Mouse (Mus musculus) hindbrain, embryonic 12.5 days (tissue): ENCODE results near the gene Tekt4. TPM values are rescaled to one million over a fixed set of nuclear protein-coding genes. Genes with fewer than 3 reads are reported as not detected.
A peak's percentile ranks its signal among the peaks of the same experiment; 100 is the strongest.

ENCODE experiments used
- ATAC-seq: fragments of 200-750 bp; cut with Nextera tagmentation; 2 replicates; pipeline ENCODE4 v1.8.0; 2017; ENCODE audit warnings: moderate TSS enrichment; ENCODE audit not compliant: low FRiP score
- H3K27ac ChIP-seq: fragments of 300-500 bp; sonication (generic); 2 replicates; pipeline ENCODE4 v1.5.1; 2016; ENCODE audit warnings: mild to moderate bottlenecking
- H3K27me3 ChIP-seq: fragments of 300-500 bp; sonication (generic); 2 replicates; pipeline ENCODE4 v1.6.1; 2016; ENCODE audit warnings: mild to moderate bottlenecking
- H3K36me3 ChIP-seq: fragments of 300-500 bp; sonication (generic); 2 replicates; pipeline ENCODE4 v1.6.1; 2016; ENCODE audit warnings: mild to moderate bottlenecking
- H3K4me1 ChIP-seq: fragments of 300-500 bp; sonication (generic); 2 replicates; pipeline ENCODE4 v1.6.1; 2016
- H3K4me2 ChIP-seq: fragments of 300-500 bp; sonication (generic); replicated peaks from 2 replicates; pipeline ENCODE4 v1.6.1; 2016; ENCODE audit warnings: mild to moderate bottlenecking
- H3K4me3 ChIP-seq: fragments of 300-500 bp; sonication (generic); 2 replicates; pipeline ENCODE4 v1.5.1; 2016; ENCODE audit warnings: mild to moderate bottlenecking
- H3K9ac ChIP-seq: fragments of 300-500 bp; sonication (generic); 2 replicates; pipeline ENCODE4 v1.6.1; 2016; ENCODE audit warnings: mild to moderate bottlenecking, moderate library complexity
- H3K9me3 ChIP-seq: fragments of 300-500 bp; sonication (generic); replicated peaks from 2 replicates; pipeline ENCODE4 v1.6.1; 2016; ENCODE audit warnings: mild to moderate bottlenecking
- WGBS: fragments of 180-500 bp; shearing (Covaris S2); methylation state at CpG from one replicate; pipeline ENCODE4 v1.1.7; 2016; 5-methylcytosine and 5-hydroxymethylcytosine counted together
- polyA plus RNA-seq: library from polyadenylated mRNA; unstranded; fragments of >200 nt; fragmentation: Nextera tagmentation; extraction: Ambion mirVana; gene quantifications from 2 replicates; pipeline ENCODE4 v1.2.1, GENCODE M21; 2016

Tekt4 gene
- polyA plus RNA-seq, 1 experiment from 2014 or later, result 1.0 TPM

GRCm38 (mm10) chr17:25464091-25464490, 9.7 kb downstream of the Tekt4 start:
- Histone ChIP-seq H3K27ac (no peak overlapping the region), H3K36me3 (no peaks in the 10 kb centered on the region), H3K4me1 (peaks cover 9% of the 10 kb centered on the region), H3K4me2 (no peak overlapping the region), H3K9me3 (no peaks in the 10 kb centered on the region), H3K9ac (no peak overlapping the region), H3K4me3 (no peak overlapping the region), H3K27me3 (peaks cover 8% of the 10 kb centered on the region; the same call in 1 of the 2 replicates)
- ATAC-seq, result no peak
- WGBS, result 81% methylated on average over 4 of the region's 4 CpGs

- no peak for ATAC-seq
- WGBS, result 86% methylated on average over 2 of the region's 2 CpGs
- Histone ChIP-seq H3K4me2 (no peak overlapping the region), H3K9me3 (no peaks in the 10 kb centered on the region), H3K4me3 (no peak overlapping the region), H3K4me1 (peaks cover 11% of the 10 kb centered on the region), H3K27ac (no peak overlapping the region), H3K27me3 (peaks cover 22% of the 10 kb centered on the region), H3K36me3 (no peaks in the 10 kb centered on the region), H3K9ac (no peak overlapping the region)
Observed at GRCm38 (mm10) chr17:25466257-25466656, 11.8 kb downstream of the Tekt4 start.

GRCm38 (mm10) chr17:25467781-25468180, 13.4 kb downstream of the Tekt4 start:
- H3K4me2 ChIP-seq, result no peak overlapping the region
- ATAC-seq, result no peak
- 63% methylated on average over 6 of the region's 6 CpGs for WGBS

GRCm38 (mm10) chr17:25468301-25468700, 13.9 kb downstream of the Tekt4 start:
- WGBS, result 70% methylated on average over 6 of the region's 6 CpGs
- Histone ChIP-seq H3K27ac (no peak overlapping the region), H3K9ac (no peak overlapping the region), H3K4me2 (no peak overlapping the region), H3K9me3 (no peaks in the 10 kb centered on the region), H3K4me1 (peaks cover 10% of the 10 kb centered on the region), H3K4me3 (no peak overlapping the region), H3K27me3 (peaks cover 41% of the 10 kb centered on the region), H3K36me3 (no peaks in the 10 kb centered on the region)
- ATAC-seq, result no peak

More at GRCm38 (mm10) chr17:25467781-25468180, 13.4 kb downstream of the Tekt4 start:
- Histone ChIP-seq H3K36me3 (no peaks in the 10 kb centered on the region), H3K9ac (no peak overlapping the region), H3K27ac (no peak overlapping the region), H3K9me3 (no peaks in the 10 kb centered on the region), H3K4me3 (no peak overlapping the region), H3K27me3 (peaks cover 35% of the 10 kb centered on the region), H3K4me1 (peaks cover 11% of the 10 kb centered on the region)

- H3K4me3 ChIP-seq, result no peak overlapping the region
- ATAC-seq, result peak; percentile 32; the same call in 1 of the 2 replicates
- H3K9ac ChIP-seq, result no peak overlapping the region
- no peak overlapping the region for H3K27ac ChIP-seq
- no peaks in the 10 kb centered on the region for H3K36me3 ChIP-seq
- 43% methylated on average over 8 of the region's 8 CpGs for WGBS
- H3K9me3 ChIP-seq, result no peaks in the 10 kb centered on the region
- H3K27me3 ChIP-seq, result peaks cover 56% of the 10 kb centered on the region
- peaks cover 16% of the 10 kb centered on the region for H3K4me1 ChIP-seq
- no peak overlapping the region for H3K4me2 ChIP-seq
Observed at GRCm38 (mm10) chr17:25469798-25470197, 15.4 kb downstream of the Tekt4 start.

GRCm38 (mm10) chr17:25471418-25471817, 17.0 kb downstream of the Tekt4 start:
- Histone ChIP-seq H3K27me3 (peaks cover 68% of the 10 kb centered on the region), H3K27ac (no peak overlapping the region), H3K9me3 (no peaks in the 10 kb centered on the region), H3K4me3 (no peak overlapping the region; the same call in 1 of the 2 replicates), H3K4me2 (no peak overlapping the region), H3K36me3 (no peaks in the 10 kb centered on the region), H3K9ac (no peak overlapping the region), H3K4me1 (peaks cover 16% of the 10 kb centered on the region)
- no peak for ATAC-seq
- WGBS, result 44% methylated on average over 8 of the region's 8 CpGs

- Histone ChIP-seq H3K9me3 (no peaks in the 10 kb centered on the region), H3K4me3 (no peak overlapping the region), H3K36me3 (no peaks in the 10 kb centered on the region), H3K27me3 (peaks cover 74% of the 10 kb centered on the region), H3K9ac (no peak overlapping the region), H3K4me1 (peaks cover 16% of the 10 kb centered on the region), H3K27ac (no peak overlapping the region), H3K4me2 (no peak overlapping the region)
- ATAC-seq, result no peak
- 57% methylated on average over 14 of the region's 14 CpGs for WGBS
Observed at GRCm38 (mm10) chr17:25472044-25472443, 17.6 kb downstream of the Tekt4 start.

- peak overlapping the region; percentile 43 for H3K9ac ChIP-seq
- H3K4me3 ChIP-seq, result peak overlapping the region; percentile 29
- peaks cover 16% of the 10 kb centered on the region for H3K4me1 ChIP-seq
- H3K36me3 ChIP-seq, result no peaks in the 10 kb centered on the region
- WGBS, result 2% methylated on average over 38 of the region's 38 CpGs
- peak; percentile 23; the same call in 1 of the 2 replicates for ATAC-seq
- no peak overlapping the region for H3K27ac ChIP-seq
- peaks cover 67% of the 10 kb centered on the region for H3K27me3 ChIP-seq
- H3K9me3 ChIP-seq, result no peaks in the 10 kb centered on the region
- H3K4me2 ChIP-seq, result peak overlapping the region; percentile 60
Observed at GRCm38 (mm10) chr17:25474330-25475077, 20.1 kb downstream of the Tekt4 start.

- peaks cover 64% of the 10 kb centered on the region for H3K27me3 ChIP-seq
- no peak overlapping the region for H3K9ac ChIP-seq
- no peak for ATAC-seq
- peaks cover 16% of the 10 kb centered on the region for H3K4me1 ChIP-seq
- H3K4me3 ChIP-seq, result no peak overlapping the region
- no peak overlapping the region for H3K4me2 ChIP-seq
- WGBS, result 39% methylated on average over 19 of the region's 19 CpGs
- H3K27ac ChIP-seq, result no peak overlapping the region
- no peaks in the 10 kb centered on the region for H3K36me3 ChIP-seq
- no peaks in the 10 kb centered on the region for H3K9me3 ChIP-seq
Observed at GRCm38 (mm10) chr17:25475946-25476744, 21.7 kb downstream of the Tekt4 start.

GRCm38 (mm10) chr17:25480152-25480551, 25.7 kb downstream of the Tekt4 start:
- Histone ChIP-seq H3K4me3 (no peak overlapping the region), H3K36me3 (no peaks in the 10 kb centered on the region)

GRCm38 (mm10) chr17:25480820-25481219, 26.4 kb downstream of the Tekt4 start:
- no peak for ATAC-seq
- Histone ChIP-seq H3K4me3 (no peak overlapping the region), H3K4me2 (no peak overlapping the region), H3K9ac (no peak overlapping the region), H3K9me3 (no peaks in the 10 kb centered on the region), H3K27ac (no peak overlapping the region), H3K36me3 (no peaks in the 10 kb centered on the region), H3K27me3 (peaks cover 24% of the 10 kb centered on the region; the same call in 1 of the 2 replicates), H3K4me1 (no peaks in the 10 kb centered on the region)
- 70% methylated on average over 4 of the region's 4 CpGs for WGBS

More at GRCm38 (mm10) chr17:25480152-25480551, 25.7 kb downstream of the Tekt4 start:
- peaks cover 30% of the 10 kb centered on the region for H3K27me3 ChIP-seq
- no peak for ATAC-seq
- H3K4me2 ChIP-seq, result no peak overlapping the region
- H3K9me3 ChIP-seq, result no peaks in the 10 kb centered on the region
- no peak overlapping the region for H3K27ac ChIP-seq
- no peak overlapping the region for H3K9ac ChIP-seq
- WGBS, result 42% methylated on average over 8 of the region's 8 CpGs
- H3K4me1 ChIP-seq, result no peaks in the 10 kb centered on the region

- no peaks in the 10 kb centered on the region for H3K4me1 ChIP-seq
- no peaks in the 10 kb centered on the region for H3K36me3 ChIP-seq
- WGBS, result 89% methylated on average over 6 of the region's 6 CpGs
- no peak overlapping the region for H3K9ac ChIP-seq
- no peak overlapping the region for H3K27ac ChIP-seq
- ATAC-seq, result no peak
- peaks cover 17% of the 10 kb centered on the region; the same call in 1 of the 2 replicates for H3K27me3 ChIP-seq
- H3K4me2 ChIP-seq, result no peak overlapping the region
- no peaks in the 10 kb centered on the region for H3K9me3 ChIP-seq
- H3K4me3 ChIP-seq, result no peak overlapping the region
Observed at GRCm38 (mm10) chr17:25482092-25482491, 27.7 kb downstream of the Tekt4 start.
